20 mouse cellular contexts compared by ENCODE assay signal in the genomic region with DNA sequence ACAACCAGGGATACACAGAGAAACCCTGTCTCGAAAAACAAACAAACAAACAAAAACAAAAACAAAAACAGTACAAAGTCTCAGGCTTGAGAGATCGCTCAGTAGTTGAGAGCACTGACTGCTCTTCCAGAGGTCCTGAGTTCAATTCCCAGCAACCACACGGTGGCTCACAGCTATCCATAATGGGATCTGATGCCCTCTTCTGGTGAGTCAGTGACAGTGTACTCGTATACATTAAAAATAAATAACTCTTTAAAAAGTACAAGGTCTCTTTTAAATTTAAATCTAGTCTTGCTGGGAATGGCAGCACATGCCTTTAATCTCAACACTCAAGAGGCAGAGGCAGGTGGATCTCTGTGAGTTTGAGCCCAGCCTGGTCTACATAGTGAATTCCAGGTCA. TPM values are rescaled to one million over a fixed set of nuclear protein-coding genes. Genes with fewer than 3 reads are reported as not detected.
A peak's percentile ranks its signal among the peaks of the same experiment; 100 is the strongest.
DNase-seq lines count a peak whose midpoint lies in the region; ATAC-seq and TF ChIP-seq lines count a peak whose summit lies in the region.
"Had no signal": no experiment of that assay in that cellular context is flagged by ENCODE, and none has a peak within 500 bp of the region (broad histone marks: within the 10 kb centered on the region; RNA-seq: fewer than 3 reads in every experiment).

No protein-coding gene starts in this region.

- no peak for DNase-seq in heart, adult 2 months
- no peak for DNase-seq in liver, postnatal 0 days
- DNase-seq in liver, embryonic 11.5 days (ENCODE audit: low spot score), result no peak
- DNase-seq in ES-CJ7 (ENCODE audit: low read depth, low spot score), result peak; percentile 26
- no peak for DNase-seq in layer of hippocampus, postnatal 14 days (ENCODE audit: low spot score in 2 of 2)
- DNase-seq: adrenal gland, postnatal 36 days; cerebellum, adult 8-10 months; gastrocnemius, postnatal 14 days; kidney, adult 11 months; kidney, postnatal 14 days; liver, embryonic 13.5 days; lung, postnatal 36 days; thymus, adult 2 months had no signal

- H3K4me1 ChIP-seq in heart, adult 2 months (ENCODE audit: control insufficient read depth, insufficient read depth, low read length), result no peaks in the 10 kb centered on the region
- no peaks in the 10 kb centered on the region for H3K4me1 ChIP-seq in heart, embryonic 11.5 days (ENCODE audit: control insufficient read depth, insufficient read depth, low read length)
- H3K4me1 ChIP-seq in liver, postnatal 0 days (ENCODE audit: insufficient read depth), result no peaks in the 10 kb centered on the region
- no peaks in the 10 kb centered on the region for H3K4me1 ChIP-seq in liver, embryonic 11.5 days (replicated peaks; ENCODE audit: control insufficient read depth, insufficient read depth, low read length)
- H3K4me1 ChIP-seq in small intestine, adult 2 months (ENCODE audit: control insufficient read depth, insufficient read depth, insufficient read length, low read length), result no peaks in the 10 kb centered on the region
- H3K4me1 ChIP-seq: embryonic facial prominence, embryonic 12.5 days; hindbrain, embryonic 13.5 days; liver, embryonic 13.5 days had no signal

- no peak overlapping the region for H3K9ac ChIP-seq in heart, adult 2 months (ENCODE audit: low read depth, low read length)
- no peak overlapping the region for H3K9ac ChIP-seq in heart, embryonic 11.5 days (ENCODE audit: low read depth, low read length)
- no peak overlapping the region for H3K9ac ChIP-seq in liver, postnatal 0 days (replicated peaks)
- no peak overlapping the region for H3K9ac ChIP-seq in liver, embryonic 11.5 days (ENCODE audit: low read depth, low read length)
- H3K9ac ChIP-seq: embryonic facial prominence, embryonic 12.5 days; hindbrain, embryonic 13.5 days; liver, embryonic 13.5 days had no signal

- TF ChIP-seq EP300 in heart, adult 2 months (IDR thresholded peaks at IDR 0.05; ENCODE audit: insufficient read depth, low read depth, low read length), result no peak
- no peak for TF ChIP-seq EP300 in liver, postnatal 0 days (IDR thresholded peaks at IDR 0.05; ENCODE audit: low read depth)

- no peak for ATAC-seq in heart, embryonic 11.5 days (replicated peaks; ENCODE audit: insufficient number of reproducible peaks, low FRiP score, low TSS enrichment)
- no peak for ATAC-seq in liver, postnatal 0 days
- ATAC-seq in liver, embryonic 11.5 days (replicated peaks; ENCODE audit: low FRiP score), result no peak
- ATAC-seq in erythroid progenitor cell, adult 5-6 weeks (replicated peaks; ENCODE audit: low FRiP score, poor library complexity, severe bottlenecking), result no peak

- H3K36me3 ChIP-seq in heart, adult 2 months (ENCODE audit: control insufficient read depth, insufficient read depth, low read length), result no peaks in the 10 kb centered on the region
- peaks cover 47% of the 10 kb centered on the region for H3K36me3 ChIP-seq in heart, embryonic 11.5 days (ENCODE audit: control insufficient read depth, insufficient read depth, low read length)
- peaks cover 68% of the 10 kb centered on the region for H3K36me3 ChIP-seq in liver, postnatal 0 days (replicated peaks; ENCODE audit: insufficient read depth, low read length)
- peaks cover 55% of the 10 kb centered on the region for H3K36me3 ChIP-seq in liver, embryonic 11.5 days (ENCODE audit: control insufficient read depth, insufficient read depth, low read length)
- H3K36me3 ChIP-seq in small intestine, adult 2 months (ENCODE audit: control insufficient read depth, insufficient read depth, low read length), result peaks cover 49% of the 10 kb centered on the region

- H3K4me3 ChIP-seq in heart, adult 2 months, result no peak overlapping the region
- no peak overlapping the region for H3K4me3 ChIP-seq in heart, embryonic 11.5 days (ENCODE audit: low read depth, low read length)
- H3K4me3 ChIP-seq in liver, postnatal 0 days (ENCODE audit: low read depth, low read length), result no peak overlapping the region
- H3K4me3 ChIP-seq in liver, embryonic 11.5 days (ENCODE audit: low read depth, low read length), result no peak overlapping the region
- H3K4me3 ChIP-seq in small intestine, adult 2 months (ENCODE audit: low read depth, low read length), result no peak overlapping the region
- H3K4me3 ChIP-seq: embryonic facial prominence, embryonic 12.5 days; hindbrain, embryonic 13.5 days; liver, embryonic 13.5 days; myocyte had no signal

- H3K27ac ChIP-seq in heart, adult 2 months, result no peak overlapping the region
- no peak overlapping the region for H3K27ac ChIP-seq in heart, embryonic 11.5 days (ENCODE audit: low read depth, low read length)
- H3K27ac ChIP-seq in liver, postnatal 0 days (ENCODE audit: low read depth), result no peak overlapping the region
- no peak overlapping the region for H3K27ac ChIP-seq in liver, embryonic 11.5 days (ENCODE audit: low read depth, low read length)
- no peak overlapping the region for H3K27ac ChIP-seq in small intestine, adult 2 months (ENCODE audit: insufficient read depth, low read depth, low read length)
- H3K27ac ChIP-seq: embryonic facial prominence, embryonic 12.5 days; hindbrain, embryonic 13.5 days; liver, embryonic 13.5 days had no signal

- TF ChIP-seq POLR2A in heart, adult 2 months (IDR thresholded peaks at IDR 0.05; ENCODE audit: insufficient read depth, low read depth, low read length), result no peak
- TF ChIP-seq POLR2A in small intestine, adult 2 months (IDR thresholded peaks at IDR 0.05; ENCODE audit: low read depth, low read length), result no peak

- intact Hi-C loops in heart, adult 2 months (cut with DNase I), result no loop called here

- H3K9me3 ChIP-seq in heart, embryonic 11.5 days (replicated peaks; ENCODE audit: control insufficient read depth, low read length), result no peaks in the 10 kb centered on the region
- H3K9me3 ChIP-seq in liver, postnatal 0 days (ENCODE audit: low read length), result no peaks in the 10 kb centered on the region
- H3K9me3 ChIP-seq in liver, embryonic 11.5 days (ENCODE audit: control insufficient read depth, low read length), result no peaks in the 10 kb centered on the region
- H3K9me3 ChIP-seq: embryonic facial prominence, embryonic 12.5 days; hindbrain, embryonic 13.5 days; liver, embryonic 13.5 days had no signal

- no peak overlapping the region for H3K4me2 ChIP-seq in heart, embryonic 11.5 days
- H3K4me2 ChIP-seq in liver, postnatal 0 days (ENCODE audit: low read depth, low read length), result no peak overlapping the region
- H3K4me2 ChIP-seq in liver, embryonic 11.5 days, result no peak overlapping the region
- H3K4me2 ChIP-seq: embryonic facial prominence, embryonic 12.5 days; hindbrain, embryonic 13.5 days; liver, embryonic 13.5 days; midbrain, embryonic 11.5 days had no signal

- WGBS in heart, adult 2 months, result 80% methylated on average over 4 of the region's 4 CpGs
- 87% methylated on average over 4 of the region's 4 CpGs for WGBS in heart, embryonic 11.5 days (ENCODE audit: insufficient replicate concordance)
- 78% methylated on average over 4 of the region's 4 CpGs for WGBS in liver, postnatal 0 days (ENCODE audit: insufficient replicate concordance)
- 86% methylated on average over 4 of the region's 4 CpGs for WGBS in liver, embryonic 11.5 days
- 87% methylated on average over 4 of the region's 4 CpGs for WGBS in small intestine, adult 2 months

- H3K27me3 ChIP-seq in heart, adult 2 months (ENCODE audit: control insufficient read depth, insufficient read depth, low read length), result no peaks in the 10 kb centered on the region
- no peaks in the 10 kb centered on the region for H3K27me3 ChIP-seq in heart, embryonic 11.5 days (ENCODE audit: control insufficient read depth, insufficient read depth, low read length)
- no peaks in the 10 kb centered on the region for H3K27me3 ChIP-seq in liver, postnatal 0 days (ENCODE audit: insufficient read depth, low read length)
- H3K27me3 ChIP-seq in liver, embryonic 11.5 days (replicated peaks; ENCODE audit: control insufficient read depth, insufficient read depth, low read length), result no peaks in the 10 kb centered on the region
- no peaks in the 10 kb centered on the region for H3K27me3 ChIP-seq in small intestine, adult 2 months (ENCODE audit: control insufficient read depth, insufficient read depth, low read length)
- H3K27me3 ChIP-seq: embryonic facial prominence, embryonic 12.5 days; hindbrain, embryonic 13.5 days; liver, embryonic 13.5 days had no signal

- peak; percentile 52 for TF ChIP-seq CTCF in heart, adult 2 months (IDR thresholded peaks at IDR 0.05)
- TF ChIP-seq CTCF in liver, postnatal 0 days (IDR thresholded peaks at IDR 0.05; ENCODE audit: low read depth), result peak; percentile 35
- peak; percentile 20; the same call in 1 of the 2 replicates for TF ChIP-seq CTCF in small intestine, adult 2 months (IDR thresholded peaks at IDR 0.05; ENCODE audit: extremely low read depth, insufficient read length, insufficient replicate concordance, low read depth, low read length)

- H3K79me2 ChIP-seq in heart, adult 2 months (replicated peaks; ENCODE audit: control insufficient read depth, insufficient read depth, low read length), result no peaks in the 10 kb centered on the region

RNA-seq across cellular contexts. Expression of a gene that starts 26.9 kb away (rescaled TPM):
- total RNA-seq in heart, adult 2 months (2021), result 100 to 1,000 TPM; 109 to 125 TPM
- polyA plus RNA-seq in heart, adult 2 months (2012; rRNA removed), result 93.1 and 161 TPM in 2 replicates
- 223 and 233 TPM in 2 replicates for polyA plus RNA-seq in heart, embryonic 11.5 days (2014; fragmentation: Nextera tagmentation; extraction: Ambion mirVana)
- 133 and 134 TPM in 2 replicates for polyA plus RNA-seq in liver, postnatal 0 days (2015; fragmentation: Nextera tagmentation; extraction: Ambion mirVana)
- polyA plus RNA-seq in liver, embryonic 11.5 days (2014; fragmentation: Nextera tagmentation; extraction: Ambion mirVana), result 251 and 252 TPM in 2 replicates
- 27.0 and 54.2 TPM in 2 replicates for polyA plus RNA-seq in small intestine, adult 2 months (2012; rRNA removed)
- total RNA-seq in erythroid progenitor cell, adult 5-6 weeks (2015; ENCODE audit: low replicate concordance), result 54.8 and 67.9 TPM in 2 replicates
- 65.8 and 82.7 TPM in 2 replicates for total RNA-seq in erythroid progenitor cell, adult 5-6 weeks (2017; ENCODE audit: low replicate concordance)
- total RNA-seq in layer of hippocampus, postnatal 14 days (2021), result 100 to 1,000 TPM; 127 to 134 TPM

RNA-seq across cellular contexts. Expression of a gene that starts 27.0 kb away (rescaled TPM):
- 10 to 100 TPM in 1 of 2 experiments, 1 to 10 TPM in 1; 9.6 to 10.9 TPM for total RNA-seq in heart, adult 2 months (2021)
- polyA plus RNA-seq in heart, adult 2 months (2012; rRNA removed), result 20.4 and 29.5 TPM in 2 replicates
- 31.7 and 40.0 TPM in 2 replicates for polyA plus RNA-seq in heart, embryonic 11.5 days (2014; fragmentation: Nextera tagmentation; extraction: Ambion mirVana)
- polyA plus RNA-seq in liver, postnatal 0 days (2015; fragmentation: Nextera tagmentation; extraction: Ambion mirVana), result 12.2 and 12.3 TPM in 2 replicates
- 54.3 and 56.3 TPM in 2 replicates for polyA plus RNA-seq in liver, embryonic 11.5 days (2014; fragmentation: Nextera tagmentation; extraction: Ambion mirVana)
- 12.6 and 28.4 TPM in 2 replicates for polyA plus RNA-seq in small intestine, adult 2 months (2012; rRNA removed)
- total RNA-seq in erythroid progenitor cell, adult 5-6 weeks (2015; ENCODE audit: low replicate concordance), result 66.7 and 82.2 TPM in 2 replicates
- total RNA-seq in erythroid progenitor cell, adult 5-6 weeks (2017; ENCODE audit: low replicate concordance), result 44.2 and 47.7 TPM in 2 replicates
- total RNA-seq in layer of hippocampus, postnatal 14 days (2021), result 10 to 100 TPM; 28.5 to 34.3 TPM

RNA-seq across cellular contexts. Expression of a gene that starts 54.4 kb away (rescaled TPM):
- 10 to 100 TPM; 13.9 to 16.4 TPM for total RNA-seq in heart, adult 2 months (2021)
- polyA plus RNA-seq in heart, adult 2 months (2012; rRNA removed), result 9.2 and 13.1 TPM in 2 replicates
- 30.1 and 33.4 TPM in 2 replicates for polyA plus RNA-seq in heart, embryonic 11.5 days (2014; fragmentation: Nextera tagmentation; extraction: Ambion mirVana)
- polyA plus RNA-seq in liver, postnatal 0 days (2015; fragmentation: Nextera tagmentation; extraction: Ambion mirVana), result 25.4 and 28.5 TPM in 2 replicates
- 58.2 and 64.0 TPM in 2 replicates for polyA plus RNA-seq in liver, embryonic 11.5 days (2014; fragmentation: Nextera tagmentation; extraction: Ambion mirVana)
- 20.2 and 35.3 TPM in 2 replicates for polyA plus RNA-seq in small intestine, adult 2 months (2012; rRNA removed)
- total RNA-seq in erythroid progenitor cell, adult 5-6 weeks (2015; ENCODE audit: low replicate concordance), result 8.8 and 9.7 TPM in 2 replicates
- total RNA-seq in erythroid progenitor cell, adult 5-6 weeks (2017; ENCODE audit: low replicate concordance), result 8.4 and 10.5 TPM in 2 replicates
- total RNA-seq in layer of hippocampus, postnatal 14 days (2021), result 10 to 100 TPM; 15.1 to 20.0 TPM
